ENCODE assay signal across 16 mouse cellular contexts in genomic region chr19:58296842-58297190, GRCm38 (mm10).
DNase-seq lines count a peak whose midpoint lies in the region; ATAC-seq and TF ChIP-seq lines count a peak whose summit lies in the region.
"Had no signal": no experiment of that assay in that cellular context is flagged by ENCODE, and none has a peak within 500 bp of the region (broad histone marks: within the 10 kb centered on the region; RNA-seq: fewer than 3 reads in every experiment).

No protein-coding gene starts in this region.

- peak overlapping the region; percentile 43 for H3K4me2 ChIP-seq in myocyte (ENCODE audit: low read depth)
- H3K4me2 ChIP-seq: heart, embryonic 15.5 days; hindbrain, embryonic 12.5 days; lung, embryonic 15.5 days; midbrain, embryonic 12.5 days had no signal

- H3ac ChIP-seq in myocyte (ENCODE audit: control insufficient read depth, insufficient read length), result no peak overlapping the region

- DNase-seq in 416B (ENCODE audit: low read depth) (peak; percentile 77), liver (no peak)
- peak; percentile 31 for DNase-seq in T-cell, adult 2 months (ENCODE audit: low spot score)
- no peak for DNase-seq in kidney, postnatal 36 days
- no peak for DNase-seq in adrenal gland, postnatal 14 days
- DNase-seq in cerebellum, postnatal 10 days, result no peak
- DNase-seq: adrenal gland, adult 2 months; kidney, adult 11 months had no signal

- no peaks in the 10 kb centered on the region for H3K36me3 ChIP-seq in myocyte (ENCODE audit: control insufficient read depth, insufficient read depth)
- H3K36me3 ChIP-seq: heart, embryonic 15.5 days; lung, embryonic 15.5 days; midbrain, embryonic 12.5 days had no signal

- no peak overlapping the region for H3K4me3 ChIP-seq in myocyte
- H3K4me3 ChIP-seq: heart, embryonic 15.5 days; hindbrain, embryonic 12.5 days; left cerebral cortex, adult 2 months; lung, embryonic 15.5 days; midbrain, embryonic 12.5 days had no signal

- H3K79me2 ChIP-seq in myocyte (ENCODE audit: control insufficient read depth, insufficient read depth), result no peaks in the 10 kb centered on the region

- H3K27me3 ChIP-seq in myocyte (ENCODE audit: control insufficient read depth, insufficient read depth, insufficient read length), result no peaks in the 10 kb centered on the region
- H3K27me3 ChIP-seq: hindbrain, embryonic 12.5 days; lung, embryonic 15.5 days; midbrain, embryonic 12.5 days; Patski had no signal

- no peak for TF ChIP-seq POLR2A in myocyte (IDR thresholded peaks at IDR 0.05; ENCODE audit: insufficient read length, low read depth)

- peak; percentile 71 to 79 for ATAC-seq in hematopoietic stem cell, adult 5-6 weeks (replicated peaks in 1 of 2; ENCODE audit: insufficient read depth in 1 of 2, low FRiP score in 2 of 2, low TSS enrichment in 1 of 2, low read depth in 1 of 2, poor library complexity in 2 of 2, severe bottlenecking in 2 of 2)
- ATAC-seq: Patski had no signal

TF ChIP-seq in myocyte, 11 proteins besides CTCF, POLR2A, EP300 and RAD21:
- no peak for TF ChIP-seq E2F4 (IDR thresholded peaks at IDR 0.05; ENCODE audit: insufficient read depth)
- no peak for TF ChIP-seq USF1 (IDR thresholded peaks at IDR 0.05; ENCODE audit: low read depth)
- TF ChIP-seq MAX (IDR thresholded peaks at IDR 0.05; ENCODE audit: low read depth), result no peak
- TF ChIP-seq POLR2AphosphoS2 (IDR thresholded peaks at IDR 0.05; ENCODE audit: insufficient read length, low read depth), result no peak

Comparison
In these comparisons a context has a peak if more than half of its experiments do, and no peak if none do; other contexts are left out.
1. DNase-seq: peak in 416B (single experiment) and T-cell, adult 2 months (single experiment); none in kidney, postnatal 36 days (0 of 2), adrenal gland, postnatal 14 days (single experiment), cerebellum, postnatal 10 days (0 of 2) and liver (single experiment).